Mouse (Mus musculus): ENCODE results near the gene Krtap4-13. TPM values are rescaled to one million over a fixed set of nuclear protein-coding genes. Genes with fewer than 3 reads are reported as not detected.

Krtap4-13 gene
- polyA plus RNA-seq, 1 experiment from 2014 or later = not detected

Other genes starting within 250 kb of the Krtap4-13 start
- gene Krtap3-1, start 243.3 kb downstream of the Krtap4-13 start, polyA plus RNA-seq (2014; fragmentation: Nextera tagmentation; extraction: Ambion mirVana) = not detected in 2 replicates
- not detected in 2 replicates for gene Krtap1-5, start 228.9 kb downstream of the Krtap4-13 start, polyA plus RNA-seq (2014; fragmentation: Nextera tagmentation; extraction: Ambion mirVana)
- gene Krtap1-4, start 226.2 kb downstream of the Krtap4-13 start, polyA plus RNA-seq (2014; fragmentation: Nextera tagmentation; extraction: Ambion mirVana) = not detected in 2 replicates
- gene Krtap1-3, start 218.6 kb downstream of the Krtap4-13 start, polyA plus RNA-seq (2014; fragmentation: Nextera tagmentation; extraction: Ambion mirVana) = not detected in 2 replicates
- not detected in 2 replicates for gene Krtap9-3, start 211.8 kb downstream of the Krtap4-13 start, polyA plus RNA-seq (2014; fragmentation: Nextera tagmentation; extraction: Ambion mirVana)
- not detected in 2 replicates for gene Gm11938, start 206.6 kb downstream of the Krtap4-13 start, polyA plus RNA-seq (2014; fragmentation: Nextera tagmentation; extraction: Ambion mirVana)
- not detected in 2 replicates for gene Gm11937, start 199.7 kb downstream of the Krtap4-13 start, polyA plus RNA-seq (2014; fragmentation: Nextera tagmentation; extraction: Ambion mirVana)
- gene Krtap2-4, start 195.0 kb downstream of the Krtap4-13 start, polyA plus RNA-seq (2014; fragmentation: Nextera tagmentation; extraction: Ambion mirVana) = not detected in 2 replicates
- not detected in 2 replicates for gene Gm11562, start 189.5 kb downstream of the Krtap4-13 start, polyA plus RNA-seq (2014; fragmentation: Nextera tagmentation; extraction: Ambion mirVana)
- gene Krtap4-1, start 181.7 kb downstream of the Krtap4-13 start, polyA plus RNA-seq (2014; fragmentation: Nextera tagmentation; extraction: Ambion mirVana) = not detected in 2 replicates
- not detected in 2 replicates for gene Krtap4-2, start 174.8 kb downstream of the Krtap4-13 start, polyA plus RNA-seq (2014; fragmentation: Nextera tagmentation; extraction: Ambion mirVana)
- gene Krtap4-7, start 165.8 kb downstream of the Krtap4-13 start, polyA plus RNA-seq (2014; fragmentation: Nextera tagmentation; extraction: Ambion mirVana) = not detected in 2 replicates
- not detected in 2 replicates for gene Gm11555, start 159.7 kb downstream of the Krtap4-13 start, polyA plus RNA-seq (2014; fragmentation: Nextera tagmentation; extraction: Ambion mirVana)
- not detected in 2 replicates for gene Gm11563, start 150.9 kb downstream of the Krtap4-13 start, polyA plus RNA-seq (2014; fragmentation: Nextera tagmentation; extraction: Ambion mirVana)
- gene Krtap4-6, start 143.9 kb downstream of the Krtap4-13 start, polyA plus RNA-seq (2014; fragmentation: Nextera tagmentation; extraction: Ambion mirVana) = not detected in 2 replicates
- gene Gm14190, start 119.2 kb downstream of the Krtap4-13 start, polyA plus RNA-seq (2014; fragmentation: Nextera tagmentation; extraction: Ambion mirVana) = not detected in 2 replicates
- gene Gm14180, start 75.6 kb downstream of the Krtap4-13 start, polyA plus RNA-seq (2014; fragmentation: Nextera tagmentation; extraction: Ambion mirVana) = not detected in 2 replicates
- not detected in 2 replicates for gene Gm11595, start 37.0 kb downstream of the Krtap4-13 start, polyA plus RNA-seq (2014; fragmentation: Nextera tagmentation; extraction: Ambion mirVana)
- not detected in 2 replicates for gene Krtap4-8, start 29.2 kb downstream of the Krtap4-13 start, polyA plus RNA-seq (2014; fragmentation: Nextera tagmentation; extraction: Ambion mirVana)
- not detected in 2 replicates for gene Krtap4-9, start 24.7 kb downstream of the Krtap4-13 start, polyA plus RNA-seq (2014; fragmentation: Nextera tagmentation; extraction: Ambion mirVana)
- gene Gm11596, start 16.4 kb downstream of the Krtap4-13 start, polyA plus RNA-seq (2014; fragmentation: Nextera tagmentation; extraction: Ambion mirVana) = not detected in 2 replicates
- gene Gm11569, start 11.0 kb downstream of the Krtap4-13 start, polyA plus RNA-seq (2014; fragmentation: Nextera tagmentation; extraction: Ambion mirVana) = not detected in 2 replicates
- not detected in 2 replicates for gene Gm11554, start 5.4 kb downstream of the Krtap4-13 start, polyA plus RNA-seq (2014; fragmentation: Nextera tagmentation; extraction: Ambion mirVana)
- gene Gm11564, start 5.8 kb upstream of the Krtap4-13 start, polyA plus RNA-seq (2014; fragmentation: Nextera tagmentation; extraction: Ambion mirVana) = not detected in 2 replicates
- gene 2300003K06Rik, start 28.2 kb upstream of the Krtap4-13 start, polyA plus RNA-seq (2014; fragmentation: Nextera tagmentation; extraction: Ambion mirVana) = not detected in 2 replicates
- gene Krtap4-16, start 41.7 kb upstream of the Krtap4-13 start, polyA plus RNA-seq (2014; fragmentation: Nextera tagmentation; extraction: Ambion mirVana) = 0.19 TPM in 1 of 2 replicates, not detected in the other
- gene Gm11568, start 48.0 kb upstream of the Krtap4-13 start, polyA plus RNA-seq (2014; fragmentation: Nextera tagmentation; extraction: Ambion mirVana) = not detected in 2 replicates
- gene Gm11559, start 54.6 kb upstream of the Krtap4-13 start, polyA plus RNA-seq (2014; fragmentation: Nextera tagmentation; extraction: Ambion mirVana) = not detected in 2 replicates
- not detected in 2 replicates for gene Krtap9-1, start 63.5 kb upstream of the Krtap4-13 start, polyA plus RNA-seq (2014; fragmentation: Nextera tagmentation; extraction: Ambion mirVana)
- not detected in 2 replicates for gene Gm11567, start 69.3 kb upstream of the Krtap4-13 start, polyA plus RNA-seq (2014; fragmentation: Nextera tagmentation; extraction: Ambion mirVana)
- not detected in 2 replicates for gene Krtap31-1, start 98.0 kb upstream of the Krtap4-13 start, polyA plus RNA-seq (2014; fragmentation: Nextera tagmentation; extraction: Ambion mirVana)
- not detected in 2 replicates for gene Gm11565, start 104.9 kb upstream of the Krtap4-13 start, polyA plus RNA-seq (2014; fragmentation: Nextera tagmentation; extraction: Ambion mirVana)
- gene Krtap31-2, start 126.4 kb upstream of the Krtap4-13 start, polyA plus RNA-seq (2014; fragmentation: Nextera tagmentation; extraction: Ambion mirVana) = not detected in 2 replicates
- not detected in 2 replicates for gene Krtap9-5, start 138.6 kb upstream of the Krtap4-13 start, polyA plus RNA-seq (2014; fragmentation: Nextera tagmentation; extraction: Ambion mirVana)
- gene Krtap29-1, start 169.2 kb upstream of the Krtap4-13 start, polyA plus RNA-seq (2014; fragmentation: Nextera tagmentation; extraction: Ambion mirVana) = not detected in 2 replicates
- gene Krtap16-1, start 176.7 kb upstream of the Krtap4-13 start, polyA plus RNA-seq (2014; fragmentation: Nextera tagmentation; extraction: Ambion mirVana) = not detected in 2 replicates
- gene Krtap17-1, start 184.1 kb upstream of the Krtap4-13 start, polyA plus RNA-seq (2014; fragmentation: Nextera tagmentation; extraction: Ambion mirVana) = not detected in 2 replicates
- not detected in 2 replicates for gene Krt33a, start 206.3 kb upstream of the Krtap4-13 start, polyA plus RNA-seq (2014; fragmentation: Nextera tagmentation; extraction: Ambion mirVana)
- 0.11 TPM in 1 of 2 replicates, not detected in the other for gene Krt33b, start 220.0 kb upstream of the Krtap4-13 start, polyA plus RNA-seq (2014; fragmentation: Nextera tagmentation; extraction: Ambion mirVana)
- not detected in 2 replicates for gene Krt34, start 231.7 kb upstream of the Krtap4-13 start, polyA plus RNA-seq (2014; fragmentation: Nextera tagmentation; extraction: Ambion mirVana)
- gene Krt31, start 240.7 kb upstream of the Krtap4-13 start, polyA plus RNA-seq (2014; fragmentation: Nextera tagmentation; extraction: Ambion mirVana) = not detected in 2 replicates